Mouse (Mus musculus) cerebellum, adult 2 months (tissue): ENCODE results near the gene Dgat2l6.

Experiments used
- CTCF ChIP-seq: fragments of 200-500 bp; IDR thresholded peaks from 2 replicates; pipeline ENCODE4 v1.5.1; 2011; ENCODE audit warnings: low read depth, mild to moderate bottlenecking, control low read depth, low read length, moderate library complexity, borderline replicate concordance; ENCODE audit not compliant: insufficient read depth
- POLR2A ChIP-seq: fragments of 200-500 bp; IDR thresholded peaks from 2 replicates; pipeline ENCODE4 v1.6.1; 2011; ENCODE audit warnings: low read length, control low read depth, borderline replicate concordance; ENCODE audit not compliant: insufficient read depth

- TF ChIP-seq POLR2A (no peak), CTCF (no peak)
These were observed 20.3 kb upstream of the Dgat2l6 start for GRCm38 (mm10) chrX:100504175-100504851.
